Mouse (Mus musculus) heart, embryonic 11.5 days (tissue): ENCODE measurements around the gene Gm44511. TPM values are rescaled to one million over a fixed set of nuclear protein-coding genes. Genes with fewer than 3 reads are reported as not detected.
"Not testable (repeated sequence)": the region's sequence is repeated elsewhere in the genome, so short reads cannot be mapped to it uniquely, and the experiment has no call there.

Source experiments
- ATAC-seq: fragments of 200-750 bp; cut with Nextera tagmentation; replicated peaks from 2 replicates; pipeline ENCODE4 v1.8.0; 2017; ENCODE audit warnings: moderate library complexity; ENCODE audit not compliant: insufficient number of reproducible peaks, low FRiP score, low TSS enrichment
- H3K27ac ChIP-seq: fragments of 300-500 bp; sonication (generic); 2 replicates; pipeline ENCODE4 v1.5.1; 2014; ENCODE audit warnings: mild to moderate bottlenecking, low read depth, low read length
- H3K27me3 ChIP-seq: fragments of 300-500 bp; sonication (generic); 2 replicates; pipeline ENCODE4 v1.6.1; 2014; ENCODE audit warnings: mild to moderate bottlenecking, low read length, mixed read lengths; ENCODE audit not compliant: control insufficient read depth, insufficient read depth
- H3K36me3 ChIP-seq: fragments of 300-500 bp; sonication (generic); 2 replicates; pipeline ENCODE4 v1.6.1; 2014; ENCODE audit warnings: mild to moderate bottlenecking, low read length, moderate library complexity, mixed read lengths; ENCODE audit not compliant: control insufficient read depth, insufficient read depth
- H3K4me1 ChIP-seq: fragments of 300-500 bp; sonication (generic); 2 replicates; pipeline ENCODE4 v1.6.1; 2014; ENCODE audit warnings: low read length; ENCODE audit not compliant: control insufficient read depth, insufficient read depth
- H3K4me2 ChIP-seq: fragments of 300-500 bp; sonication (generic); 2 replicates; pipeline ENCODE4 v1.6.1; 2014; ENCODE audit warnings: mild to moderate bottlenecking, moderate library complexity
- H3K4me3 ChIP-seq: fragments of 300-500 bp; sonication (generic); 2 replicates; pipeline ENCODE4 v1.5.1; 2014; ENCODE audit warnings: low read depth, low read length
- H3K9ac ChIP-seq: fragments of 300-500 bp; sonication (generic); 2 replicates; pipeline ENCODE4 v1.6.1; 2014; ENCODE audit warnings: mild to moderate bottlenecking, low read depth, low read length, moderate library complexity
- H3K9me3 ChIP-seq: fragments of 300-500 bp; sonication (generic); replicated peaks from 2 replicates; pipeline ENCODE4 v1.6.1; 2016; ENCODE audit warnings: low read length; ENCODE audit not compliant: control insufficient read depth
- WGBS: fragments of 180-500 bp; shearing (Covaris S2); extraction: QIAGEN DNeasy Blood & Tissue Kit; methylation state at CpG from one replicate; pipeline ENCODE4 v1.1.7; 2014; ENCODE audit not compliant: insufficient replicate concordance; 5-methylcytosine and 5-hydroxymethylcytosine counted together
- polyA plus RNA-seq: library from polyadenylated mRNA; unstranded; fragments of >200 nt; fragmentation: Nextera tagmentation; extraction: Ambion mirVana; gene quantifications from 2 replicates; pipeline ENCODE4 v1.2.1, GENCODE M21; 2014

Gene Gm44511
- polyA plus RNA-seq, 1 experiment from 2014 or later, result not detected

GRCm38 (mm10) chr6:128818083-128818802 lies 7.9 kb downstream of the Gm44511 start:
- H3K36me3 ChIP-seq, result no peaks in the 10 kb centered on the region
- 72% methylated on average over 4 of the region's 4 CpGs for whole genome bisulfite sequencing
- no peak overlapping the region for H3K4me3 ChIP-seq
- H3K4me1 ChIP-seq, result no peaks in the 10 kb centered on the region
- H3K9ac ChIP-seq, result no peak overlapping the region
- no peak overlapping the region for H3K27ac ChIP-seq
- no peaks in the 10 kb centered on the region for H3K27me3 ChIP-seq
- no peak overlapping the region for H3K4me2 ChIP-seq
- H3K9me3 ChIP-seq, result no peaks in the 10 kb centered on the region
- ATAC-seq, result no peak

DNA sequence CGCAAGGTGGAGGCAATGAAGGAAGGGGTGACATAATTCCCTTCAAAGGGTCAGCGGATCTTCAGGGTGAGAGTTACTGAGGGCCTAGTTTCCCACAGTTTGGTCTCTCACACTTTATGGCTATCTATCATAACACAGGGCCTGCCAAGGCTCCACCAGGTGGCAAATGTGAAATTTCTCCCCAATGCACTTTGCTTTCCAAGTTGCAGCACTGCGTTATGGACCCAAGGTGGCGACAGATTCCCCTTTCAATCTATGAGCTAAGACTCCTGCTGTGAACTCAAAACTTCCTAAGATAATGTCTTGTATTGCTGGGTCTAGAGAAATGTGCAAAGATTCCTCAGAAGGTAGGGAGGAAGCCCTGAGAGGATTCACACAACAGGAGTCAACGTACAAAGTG lies 17.6 kb downstream of the Gm44511 start:
- ATAC-seq, result no peak
- Histone ChIP-seq H3K4me2 (no peak overlapping the region), H3K27ac (no peak overlapping the region), H3K4me3 (no peak overlapping the region), H3K27me3 (no peaks in the 10 kb centered on the region), H3K36me3 (no peaks in the 10 kb centered on the region), H3K9me3 (no peaks in the 10 kb centered on the region), H3K4me1 (no peaks in the 10 kb centered on the region), H3K9ac (no peak overlapping the region)
- WGBS, result 82% methylated on average over 5 of the region's 5 CpGs

GRCm38 (mm10) chr6:128807021-128807420 lies 19.1 kb downstream of the Gm44511 start:
- Histone ChIP-seq H3K4me1 (no peaks in the 10 kb centered on the region), H3K9ac (no peak overlapping the region), H3K27ac (no peak overlapping the region), H3K9me3 (no peaks in the 10 kb centered on the region), H3K4me3 (no peak overlapping the region), H3K27me3 (no peaks in the 10 kb centered on the region), H3K36me3 (no peaks in the 10 kb centered on the region), H3K4me2 (no peak overlapping the region)
- no peak for ATAC-seq
- 71% methylated on average over 3 of the region's 3 CpGs for WGBS

- not testable (repeated sequence) for H3K4me2 ChIP-seq
- 68% methylated on average over 7 of the region's 7 CpGs for WGBS
These were observed 21.1 kb downstream of the Gm44511 start for GRCm38 (mm10) chr6:128804823-128805640.

GRCm38 (mm10) chr6:128802999-128803857 lies 22.9 kb downstream of the Gm44511 start:
- 8% methylated on average over 26 of the region's 26 CpGs for WGBS
- no peaks in the 10 kb centered on the region for H3K36me3 ChIP-seq
- peak overlapping the region; percentile 75 for H3K4me2 ChIP-seq
- H3K27me3 ChIP-seq, result no peaks in the 10 kb centered on the region
- H3K9ac ChIP-seq, result no peak overlapping the region
- H3K4me3 ChIP-seq, result peak overlapping the region; percentile 53
- ATAC-seq, result peak; percentile 90
- H3K4me1 ChIP-seq, result no peaks in the 10 kb centered on the region
- no peaks in the 10 kb centered on the region for H3K9me3 ChIP-seq
- no peak overlapping the region for H3K27ac ChIP-seq

More at GRCm38 (mm10) chr6:128804823-128805640, 21.1 kb downstream of the Gm44511 start:
- not testable (repeated sequence) for H3K4me1 ChIP-seq, H3K9me3 ChIP-seq, H3K36me3 ChIP-seq, H3K27ac ChIP-seq, H3K4me3 ChIP-seq, H3K27me3 ChIP-seq, H3K9ac ChIP-seq, ATAC-seq

DNA sequence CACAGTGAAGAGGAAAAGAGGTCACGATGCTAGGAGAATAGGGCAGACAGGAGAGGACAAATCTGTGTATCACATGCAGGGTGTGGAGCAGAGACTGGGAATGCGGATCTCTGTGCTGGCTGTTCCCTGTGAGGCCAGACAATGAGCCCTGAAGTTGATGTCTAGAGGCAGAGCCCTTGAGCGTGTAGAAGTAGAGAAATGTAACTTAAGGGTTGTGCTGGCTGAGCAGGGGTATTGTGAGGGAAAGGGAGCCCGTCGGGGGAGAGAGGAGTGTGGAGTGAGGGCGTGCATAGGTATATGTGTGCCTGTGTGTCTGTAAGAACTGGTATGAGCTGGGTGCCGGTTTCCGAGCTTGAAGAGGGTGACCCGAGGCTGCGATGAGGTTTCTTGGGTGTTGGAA lies 23.6 kb downstream of the Gm44511 start:
- WGBS, result 17% methylated on average over 10 of the region's 10 CpGs
- peak; percentile 7; the same call in 1 of the 2 replicates for ATAC-seq
- Histone ChIP-seq H3K4me3 (peak overlapping the region; percentile 53), H3K27me3 (no peaks in the 10 kb centered on the region), H3K9ac (peak overlapping the region; percentile 67), H3K27ac (peak overlapping the region; percentile 29; the same call in 1 of the 2 replicates), H3K4me1 (0 out of 2 replicates have a peak, but pooled peaks cover 3% of the 10 kb centered on the region), H3K4me2 (peak overlapping the region; percentile 75), H3K36me3 (no peaks in the 10 kb centered on the region), H3K9me3 (no peaks in the 10 kb centered on the region)

- not testable (repeated sequence) for H3K4me1 ChIP-seq, H3K27me3 ChIP-seq, H3K4me2 ChIP-seq, H3K4me3 ChIP-seq, ATAC-seq, H3K9ac ChIP-seq, H3K9me3 ChIP-seq, H3K36me3 ChIP-seq, H3K27ac ChIP-seq
- 82% methylated on average over 5 of the region's 5 CpGs for WGBS
These were observed 25.4 kb downstream of the Gm44511 start for GRCm38 (mm10) chr6:128800696-128801095.

- no peaks in the 10 kb centered on the region for H3K9me3 ChIP-seq
- H3K27me3 ChIP-seq, result no peaks in the 10 kb centered on the region
- H3K27ac ChIP-seq, result no peak overlapping the region
- peak overlapping the region; percentile 66 for H3K4me2 ChIP-seq
- 24% methylated on average over 7 of the region's 7 CpGs for WGBS
- no peak for ATAC-seq
- no peaks in the 10 kb centered on the region for H3K36me3 ChIP-seq
- 0 out of 2 replicates have a peak, but pooled peaks cover 3% of the 10 kb centered on the region for H3K4me1 ChIP-seq
- H3K4me3 ChIP-seq, result peak overlapping the region; percentile 68
- H3K9ac ChIP-seq, result 0 out of 2 replicates have a peak overlapping the region, but pooled peaks have one; percentile 69
These were observed 26.2 kb downstream of the Gm44511 start for GRCm38 (mm10) chr6:128799896-128800270.
